Mouse (Mus musculus): ENCODE measurements at regions not wholly inside any gene's neighbourhood (a gene's known extent, or its start where the extent isn't known, plus 50 kb on each side); places are given as distances from the start of the nearest gene placed in this dataset.

GRCm38 (mm10) chr4:142358866-142359265 is 119.7 kb upstream of the Kazn start:
- TF ChIP-seq UBTF (IDR thresholded peaks at IDR 0.05; ENCODE audit: low read depth, low read length) = no peak
- no peak for TF ChIP-seq SIN3A (IDR thresholded peaks at IDR 0.05; ENCODE audit: low read length)
- no peak for TF ChIP-seq RCOR1 (conservative IDR thresholded peaks at IDR 0.05; ENCODE audit: low read depth, low read length)
- no peak for TF ChIP-seq EP300 (IDR thresholded peaks at IDR 0.05; ENCODE audit: low read length)
- no peak for TF ChIP-seq CTCF (conservative IDR thresholded peaks at IDR 0.05 in 1 of 2, IDR thresholded peaks at IDR 0.05 in 1 of 2; ENCODE audit: low read depth in 2 of 2, low read length in 2 of 2)
- no peak for TF ChIP-seq NELFE (IDR thresholded peaks at IDR 0.05; ENCODE audit: low read depth, low read length)
- TF ChIP-seq POLR2A (IDR thresholded peaks at IDR 0.05; ENCODE audit: low read depth, low read length) = no peak
- no peak for TF ChIP-seq E2F4 (IDR thresholded peaks at IDR 0.05; ENCODE audit: insufficient replicate concordance, low read depth, low read length)
- no peak for TF ChIP-seq KAT2A (IDR thresholded peaks at IDR 0.05; ENCODE audit: insufficient replicate concordance, low read length)
- no peak for TF ChIP-seq HCFC1 (IDR thresholded peaks at IDR 0.05; ENCODE audit: low read depth, low read length)
- no peak for TF ChIP-seq NRF1 (IDR thresholded peaks at IDR 0.05; ENCODE audit: low read depth, low read length)
- TF ChIP-seq CHD1 (IDR thresholded peaks at IDR 0.05; ENCODE audit: low read depth, low read length) = no peak
- no peak for TF ChIP-seq POLR2AphosphoS2 (IDR thresholded peaks at IDR 0.05; ENCODE audit: low read depth, low read length)

Data from CH12.LX (cell line).